ENCODE assay signal across 28 mouse cellular contexts in genomic region chr4:39699347-39699746, GRCm38 (mm10).
DNase-seq lines count a peak whose midpoint lies in the region; ATAC-seq and TF ChIP-seq lines count a peak whose summit lies in the region.
"Had no signal": no experiment of that assay in that cellular context is flagged by ENCODE, and none has a peak within 500 bp of the region (broad histone marks: within the 10 kb centered on the region; RNA-seq: fewer than 3 reads in every experiment).

No protein-coding gene starts in this region.

- peak; percentile 78 for ATAC-seq in frontal cortex, adult (ENCODE audit: low TSS enrichment)
- ATAC-seq: activated CD4-positive, CD25-positive, alpha-beta regulatory T cell, adult 4 months; CD4-positive, CD25-positive, alpha-beta regulatory T cell, adult 4 months; forebrain, embryonic 14.5 days; Patski had no signal

- H3K4me3 ChIP-seq in left cerebral cortex, adult 2 months = no peak overlapping the region
- H3K4me3 ChIP-seq: embryonic facial prominence, embryonic 13.5 days; embryonic facial prominence, embryonic 15.5 days; erythroblast, embryonic 14.5 days; forebrain, embryonic 10.5 days; forebrain, embryonic 12.5 days had no signal

- intact Hi-C loops in left cerebral cortex, adult 2 months (cut with DNase I) = loop anchor here (2.0 to 10.0 kb wide), 4 partner anchors 255 to 502 kb away; no protein-coding TSS in a partner anchor

- TF ChIP-seq CTCF in left cerebral cortex, adult 2 months (IDR thresholded peaks at IDR 0.05) = no peak

- DNase-seq in frontal cortex, postnatal 10 days (ENCODE audit: low spot score in 2 of 2) = no peak
- DNase-seq in layer of hippocampus, adult 18-20 months (ENCODE audit: low spot score in 2 of 2) = peak; percentile 3 to 37
- no peak for DNase-seq in layer of hippocampus, adult 8-10 months (ENCODE audit: low spot score in 2 of 2)
- DNase-seq in left cerebral cortex, adult 2 months (ENCODE audit: extremely low spot score in 1 of 2, low spot score in 2 of 2) = no peak
- no peak for DNase-seq in left cerebral cortex, adult 8-10 months (ENCODE audit: low spot score in 2 of 2)
- peak; percentile 65 for DNase-seq in brain, adult 2 months (ENCODE audit: low read depth, low spot score)
- no peak for DNase-seq in spleen, adult 12 weeks (ENCODE audit: low spot score)
- DNase-seq: adrenal gland, adult 8-10 months; adrenal gland, postnatal 14 days; adrenal gland, postnatal 36 days; B cell, adult 2 months; cerebellum, adult 11 months; cerebellum, adult 18-20 months; cerebellum, adult 8-10 months; cerebellum, adult 9-11 months; cerebellum, postnatal 14 days; cerebellum, postnatal 36 days; embryo, embryonic 11 days had no signal

- H3K27ac ChIP-seq in left cerebral cortex, adult 2 months = peak overlapping the region; percentile 13; the same call in 1 of the 2 replicates
- H3K27ac ChIP-seq: embryonic facial prominence, embryonic 13.5 days; embryonic facial prominence, embryonic 15.5 days; forebrain, embryonic 10.5 days; forebrain, embryonic 12.5 days had no signal

Comparison
In these comparisons a context has a peak if more than half of its experiments do, and no peak if none do; other contexts are left out.
1. DNase-seq: peak in layer of hippocampus, adult 18-20 months (2 of 2) and brain, adult 2 months (single experiment); none in frontal cortex, postnatal 10 days (0 of 2), layer of hippocampus, adult 8-10 months (0 of 2), left cerebral cortex, adult 2 months (0 of 2), left cerebral cortex, adult 8-10 months (0 of 2) and spleen, adult 12 weeks (single experiment).